Mouse (Mus musculus): ENCODE measurements at regions not wholly inside any gene's neighbourhood (a gene's known extent, or its start where the extent isn't known, plus 50 kb on each side); places are given as distances from the start of the nearest gene placed in this dataset.

GRCm38 (mm10) chr10:39219366-39219765 lies 55.8 kb upstream of the Ccn6 start:
- DNase-seq (ENCODE audit: low spot score) = no peak
- no peak overlapping the region for H3K27ac ChIP-seq (ENCODE audit: low read depth, low read length)

GRCm38 (mm10) chr10:39218151-39218550 lies 54.6 kb upstream of the Ccn6 start:
- WGBS = 86% methylated on average over 5 of the region's 5 CpGs
- no peak overlapping the region for H3K4me3 ChIP-seq (ENCODE audit: low read depth, low read length)
- H3K36me3 ChIP-seq (ENCODE audit: control insufficient read depth, insufficient read depth, low read length) = no peaks in the 10 kb centered on the region
- H3K4me1 ChIP-seq (replicated peaks; ENCODE audit: control insufficient read depth, insufficient read depth, low read length) = no peaks in the 10 kb centered on the region
- H3K4me2 ChIP-seq = no peak overlapping the region
- ATAC-seq (replicated peaks; ENCODE audit: low FRiP score) = no peak
- no peaks in the 10 kb centered on the region for H3K27me3 ChIP-seq (replicated peaks; ENCODE audit: control insufficient read depth, insufficient read depth, low read length)
- H3K27ac ChIP-seq (ENCODE audit: low read depth, low read length) = no peak overlapping the region
- no peak overlapping the region for H3K9ac ChIP-seq (ENCODE audit: low read depth, low read length)
- no peak for DNase-seq (ENCODE audit: low spot score)
- H3K9me3 ChIP-seq (ENCODE audit: control insufficient read depth, low read length) = no peaks in the 10 kb centered on the region

More at GRCm38 (mm10) chr10:39219366-39219765, 55.8 kb upstream of the Ccn6 start:
- WGBS = 93% methylated on average over 2 of the region's 2 CpGs
- Histone ChIP-seq H3K4me3 (ENCODE audit: low read depth, low read length) (no peak overlapping the region), H3K9ac (ENCODE audit: low read depth, low read length) (no peak overlapping the region), H3K4me2 (no peak overlapping the region), H3K36me3 (ENCODE audit: control insufficient read depth, insufficient read depth, low read length) (no peaks in the 10 kb centered on the region), H3K27me3 (replicated peaks; ENCODE audit: control insufficient read depth, insufficient read depth, low read length) (no peaks in the 10 kb centered on the region), H3K4me1 (replicated peaks; ENCODE audit: control insufficient read depth, insufficient read depth, low read length) (no peaks in the 10 kb centered on the region), H3K9me3 (ENCODE audit: control insufficient read depth, low read length) (no peaks in the 10 kb centered on the region)
- no peak for ATAC-seq (replicated peaks; ENCODE audit: low FRiP score)

GRCm38 (mm10) chr10:39216142-39216904 lies 52.7 kb upstream of the Ccn6 start:
- H3K4me3 ChIP-seq (ENCODE audit: low read depth, low read length) = no peak overlapping the region
- no peak overlapping the region for H3K9ac ChIP-seq (ENCODE audit: low read depth, low read length)
- H3K4me1 ChIP-seq (replicated peaks; ENCODE audit: control insufficient read depth, insufficient read depth, low read length) = no peaks in the 10 kb centered on the region
- DNase-seq (ENCODE audit: low spot score) (no peak), ATAC-seq (replicated peaks; ENCODE audit: low FRiP score) (no peak)
- H3K36me3 ChIP-seq (ENCODE audit: control insufficient read depth, insufficient read depth, low read length) = no peaks in the 10 kb centered on the region
- no peak overlapping the region for H3K27ac ChIP-seq (ENCODE audit: low read depth, low read length)
- WGBS = 81% methylated on average over 14 of the region's 14 CpGs
- H3K27me3 ChIP-seq (replicated peaks; ENCODE audit: control insufficient read depth, insufficient read depth, low read length) = no peaks in the 10 kb centered on the region
- no peak overlapping the region for H3K4me2 ChIP-seq
- H3K9me3 ChIP-seq (ENCODE audit: control insufficient read depth, low read length) = no peaks in the 10 kb centered on the region

- H3K36me3 ChIP-seq (ENCODE audit: control insufficient read depth, insufficient read depth, low read length) = no peaks in the 10 kb centered on the region
- no peak overlapping the region for H3K4me3 ChIP-seq (ENCODE audit: low read depth, low read length)
- 85% methylated on average over 4 of the region's 4 CpGs for WGBS
- no peak for ATAC-seq (replicated peaks; ENCODE audit: low FRiP score)
- H3K27me3 ChIP-seq (replicated peaks; ENCODE audit: control insufficient read depth, insufficient read depth, low read length) = no peaks in the 10 kb centered on the region
- DNase-seq (ENCODE audit: low spot score) = no peak
- no peak overlapping the region for H3K27ac ChIP-seq (ENCODE audit: low read depth, low read length)
- H3K9ac ChIP-seq (ENCODE audit: low read depth, low read length) = no peak overlapping the region
- H3K4me2 ChIP-seq = no peak overlapping the region
- no peaks in the 10 kb centered on the region for H3K4me1 ChIP-seq (replicated peaks; ENCODE audit: control insufficient read depth, insufficient read depth, low read length)
- no peaks in the 10 kb centered on the region for H3K9me3 ChIP-seq (ENCODE audit: control insufficient read depth, low read length)
These were observed 51.0 kb upstream of the Ccn6 start for GRCm38 (mm10) chr10:39214563-39214962.
